ENCODE assay signal across 12 mouse cellular contexts in genomic region chr16:14939994-14940715, GRCm38 (mm10). TPM values are rescaled to one million over a fixed set of nuclear protein-coding genes. Genes with fewer than 3 reads are reported as not detected.
A peak's percentile ranks its signal among the peaks of the same experiment; 100 is the strongest.
DNase-seq lines count a peak whose midpoint lies in the region; ATAC-seq and TF ChIP-seq lines count a peak whose summit lies in the region.
"Had no signal": no experiment of that assay in that cellular context is flagged by ENCODE, and none has a peak within 500 bp of the region (broad histone marks: within the 10 kb centered on the region; RNA-seq: fewer than 3 reads in every experiment).

No protein-coding gene starts in this region.

- H3K9ac ChIP-seq in embryonic facial prominence, embryonic 15.5 days, result no peak overlapping the region
- H3K9ac ChIP-seq in midbrain, postnatal 0 days (replicated peaks; ENCODE audit: low read length, poor library complexity, severe bottlenecking), result no peak overlapping the region
- H3K9ac ChIP-seq: forebrain, postnatal 0 days had no signal

- peak; percentile 54 for DNase-seq in adrenal gland, postnatal 14 days
- no peak for DNase-seq in adrenal gland, postnatal 4 days (ENCODE audit: low spot score in 2 of 2)
- peak; percentile 46 for DNase-seq in kidney, postnatal 10 days
- DNase-seq in lung, postnatal 25 days (ENCODE audit: low spot score), result peak; percentile 55
- DNase-seq in gastrocnemius, adult 8-10 months (ENCODE audit: low spot score in 2 of 2), result no peak
- no peak for DNase-seq in midbrain, postnatal 0 days (ENCODE audit: low spot score)
- DNase-seq: cerebellum, adult 8-10 months had no signal

- H3K27me3 ChIP-seq in embryonic facial prominence, embryonic 15.5 days, result no peaks in the 10 kb centered on the region
- H3K27me3 ChIP-seq in midbrain, postnatal 0 days (ENCODE audit: insufficient read depth, low read length), result no peaks in the 10 kb centered on the region

- TF ChIP-seq CTCF in midbrain, postnatal 0 days (IDR thresholded peaks at IDR 0.05), result no peak

- H3K9me3 ChIP-seq in embryonic facial prominence, embryonic 15.5 days (replicated peaks), result no peaks in the 10 kb centered on the region
- no peaks in the 10 kb centered on the region for H3K9me3 ChIP-seq in midbrain, postnatal 0 days (ENCODE audit: low read length)
- H3K9me3 ChIP-seq: midbrain, embryonic 10.5 days had no signal

- H3K4me1 ChIP-seq in embryonic facial prominence, embryonic 15.5 days, result peaks cover 33% of the 10 kb centered on the region
- H3K4me1 ChIP-seq in midbrain, postnatal 0 days (ENCODE audit: insufficient read depth, low read length), result no peaks in the 10 kb centered on the region
- H3K4me1 ChIP-seq: midbrain, embryonic 10.5 days had no signal

- H3K36me3 ChIP-seq in embryonic facial prominence, embryonic 15.5 days, result no peaks in the 10 kb centered on the region
- no peaks in the 10 kb centered on the region for H3K36me3 ChIP-seq in midbrain, postnatal 0 days (ENCODE audit: insufficient read depth, low read length)
- H3K36me3 ChIP-seq: midbrain, embryonic 10.5 days had no signal

- peak overlapping the region; percentile 83 for H3K27ac ChIP-seq in embryonic facial prominence, embryonic 15.5 days (replicated peaks)
- no peak overlapping the region for H3K27ac ChIP-seq in midbrain, postnatal 0 days (ENCODE audit: low read depth, low read length)
- H3K27ac ChIP-seq: midbrain, embryonic 10.5 days had no signal

- no peak for ATAC-seq in embryonic facial prominence, embryonic 15.5 days (ENCODE audit: insufficient number of reproducible peaks, low FRiP score, low TSS enrichment, low read depth)
- no peak for ATAC-seq in midbrain, postnatal 0 days (ENCODE audit: low FRiP score)
- ATAC-seq in megakaryocyte progenitor cell, adult 5-6 weeks (replicated peaks; ENCODE audit: poor library complexity), result no peak
- ATAC-seq: intestine, postnatal 0 days had no signal

- H3K4me2 ChIP-seq in embryonic facial prominence, embryonic 15.5 days (replicated peaks), result no peak overlapping the region
- H3K4me2 ChIP-seq in midbrain, postnatal 0 days (ENCODE audit: low read depth, low read length, poor library complexity, severe bottlenecking), result no peak overlapping the region

- H3K4me3 ChIP-seq in embryonic facial prominence, embryonic 15.5 days (replicated peaks), result no peak overlapping the region
- H3K4me3 ChIP-seq in midbrain, postnatal 0 days (ENCODE audit: low read depth, low read length), result no peak overlapping the region
- H3K4me3 ChIP-seq: midbrain, embryonic 10.5 days had no signal

- 40% methylated on average over 1 of the region's 1 CpGs for WGBS in embryonic facial prominence, embryonic 15.5 days
- WGBS in midbrain, postnatal 0 days, result 72% methylated on average over 1 of the region's 1 CpGs

RNA-seq across cellular contexts. Expression of gene Efcab1, which starts 33.7 kb away (rescaled TPM):
- 1.9 and 2.2 TPM in 2 replicates for total RNA-seq in adrenal gland, postnatal 14 days (2021)
- 1 to 10 TPM; 4.2 to 4.3 TPM for total RNA-seq in adrenal gland, postnatal 4 days (2021)
- polyA plus RNA-seq in embryonic facial prominence, embryonic 15.5 days (2015; fragmentation: Nextera tagmentation; extraction: Ambion mirVana), result 10.9 and 15.9 TPM in 2 replicates
- not detected for total RNA-seq in gastrocnemius, adult 8-10 months (2022)
- 14.9 and 19.7 TPM in 2 replicates for total RNA-seq in midbrain, postnatal 0 days (2014; rRNA removed)
- polyA plus RNA-seq in midbrain, postnatal 0 days (2015; fragmentation: Nextera tagmentation; extraction: Ambion mirVana), result 22.1 and 24.5 TPM in 2 replicates
- not detected in 2 replicates for total RNA-seq in megakaryocyte progenitor cell, adult 5-6 weeks (2015)
- total RNA-seq in megakaryocyte progenitor cell, adult 5-6 weeks (2017), result not detected in 2 replicates

Comparison
In these comparisons a context has a peak if more than half of its experiments do, and no peak if none do; other contexts are left out.
1. DNase-seq: peak in adrenal gland, postnatal 14 days (single experiment), kidney, postnatal 10 days (single experiment) and lung, postnatal 25 days (single experiment); none in adrenal gland, postnatal 4 days (0 of 2), gastrocnemius, adult 8-10 months (0 of 2) and midbrain, postnatal 0 days (single experiment).